Mouse (Mus musculus): ENCODE results near the gene Fam243.

GRCm38 (mm10) chr16:92285068-92285467 is 36.2 kb downstream of the Fam243 start:
- TF ChIP-seq CEBPB (IDR thresholded peaks at IDR 0.05; ENCODE audit: insufficient read depth, poor library complexity, severe bottlenecking) (no peak), POLR2A (IDR thresholded peaks at IDR 0.05; ENCODE audit: insufficient read length, low read depth) (no peak), USF1 (IDR thresholded peaks at IDR 0.05; ENCODE audit: low read depth) (no peak), MYOG (IDR thresholded peaks at IDR 0.05; ENCODE audit: control insufficient read depth in 1 of 3, insufficient read depth in 1 of 3, insufficient read length in 2 of 3, low read depth in 2 of 3) (no peak), E2F4 (IDR thresholded peaks at IDR 0.05; ENCODE audit: insufficient read depth) (no peak)

All from myocyte (in vitro differentiated cells).